Mouse (Mus musculus) neural tube, embryonic 15.5 days (tissue): ENCODE measurements around the gene Gm10401. TPM values are rescaled to one million over a fixed set of nuclear protein-coding genes. Genes with fewer than 3 reads are reported as not detected.
"Not testable (repeated sequence)": the region's sequence is repeated elsewhere in the genome, so short reads cannot be mapped to it uniquely, and the experiment has no call there.

Experiments
- ATAC-seq: fragments of 200-750 bp; cut with Nextera tagmentation; 2 replicates; pipeline ENCODE4 v1.8.0; 2017; ENCODE audit warnings: mild to moderate bottlenecking, moderate TSS enrichment, moderate library complexity; ENCODE audit not compliant: low FRiP score
- H3K27ac ChIP-seq: fragments of 300-500 bp; sonication (generic); replicated peaks from 2 replicates; pipeline ENCODE4 v1.5.1; 2015; ENCODE audit warnings: mild to moderate bottlenecking, inconsistent platforms
- H3K27me3 ChIP-seq: fragments of 300-500 bp; sonication (generic); replicated peaks from 2 replicates; pipeline ENCODE4 v1.6.1; 2015; ENCODE audit warnings: inconsistent platforms
- H3K36me3 ChIP-seq: fragments of 300-500 bp; sonication (generic); 2 replicates; pipeline ENCODE4 v1.6.1; 2015; ENCODE audit warnings: inconsistent platforms
- H3K4me1 ChIP-seq: fragments of 300-500 bp; sonication (generic); 2 replicates; pipeline ENCODE4 v1.6.1; 2015; ENCODE audit warnings: inconsistent platforms
- H3K4me2 ChIP-seq: fragments of 300-500 bp; sonication (generic); 2 replicates; pipeline ENCODE4 v1.6.1; 2015; ENCODE audit warnings: inconsistent platforms, mild to moderate bottlenecking, moderate library complexity
- H3K4me3 ChIP-seq: fragments of 300-500 bp; sonication (generic); replicated peaks from 2 replicates; pipeline ENCODE4 v1.5.1; 2015; ENCODE audit warnings: mild to moderate bottlenecking, inconsistent platforms
- H3K9ac ChIP-seq: fragments of 300-500 bp; sonication (generic); replicated peaks from 2 replicates; pipeline ENCODE4 v1.6.1; 2015; ENCODE audit warnings: mild to moderate bottlenecking, inconsistent platforms
- H3K9me3 ChIP-seq: fragments of 300-500 bp; sonication (generic); replicated peaks from 2 replicates; pipeline ENCODE4 v1.6.1; 2016; ENCODE audit warnings: inconsistent platforms
- WGBS: fragments of 180-500 bp; shearing (Covaris S2); methylation state at CpG from one replicate; pipeline ENCODE4 v1.1.7; 2015; ENCODE audit warnings: mixed read lengths; 5-methylcytosine and 5-hydroxymethylcytosine counted together
- polyA plus RNA-seq: library from polyadenylated mRNA; unstranded; fragments of >200 nt; fragmentation: Nextera tagmentation; extraction: Ambion mirVana; gene quantifications from 2 replicates; pipeline ENCODE4 v1.2.1, GENCODE M21; 2015

Gm10401 gene
- polyA plus RNA-seq, 1 experiment from 2014 or later = 36.7 TPM

DNA sequence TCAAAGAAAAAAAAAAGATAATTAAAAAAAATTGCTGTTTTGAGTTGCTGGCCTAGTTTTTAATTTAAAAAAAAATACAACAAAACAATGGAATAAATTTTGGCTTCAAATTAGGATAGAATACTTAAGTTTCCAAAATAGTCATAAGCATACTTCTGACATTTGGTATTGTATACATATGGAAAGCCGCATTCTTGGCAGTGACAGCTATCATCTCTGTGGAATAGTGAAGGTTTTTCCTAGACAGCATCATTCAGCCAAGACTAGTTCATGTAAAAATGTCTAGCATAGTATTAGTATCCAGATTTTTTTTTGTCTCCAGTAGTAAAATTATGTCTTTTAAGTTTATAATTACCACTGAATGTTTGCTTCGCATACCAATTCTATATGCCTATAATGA is 12.4 kb downstream of the Gm10401 start:
- H3K4me1 ChIP-seq = no peaks in the 10 kb centered on the region
- no peak for ATAC-seq
- H3K9ac ChIP-seq = no peak overlapping the region
- H3K4me3 ChIP-seq = no peak overlapping the region
- no peak overlapping the region for H3K27ac ChIP-seq
- peaks cover 67% of the 10 kb centered on the region for H3K36me3 ChIP-seq
- WGBS = 100% methylated on average over 2 of the region's 2 CpGs
- H3K27me3 ChIP-seq = no peaks in the 10 kb centered on the region
- H3K9me3 ChIP-seq = no peaks in the 10 kb centered on the region
- H3K4me2 ChIP-seq = no peak overlapping the region

DNA sequence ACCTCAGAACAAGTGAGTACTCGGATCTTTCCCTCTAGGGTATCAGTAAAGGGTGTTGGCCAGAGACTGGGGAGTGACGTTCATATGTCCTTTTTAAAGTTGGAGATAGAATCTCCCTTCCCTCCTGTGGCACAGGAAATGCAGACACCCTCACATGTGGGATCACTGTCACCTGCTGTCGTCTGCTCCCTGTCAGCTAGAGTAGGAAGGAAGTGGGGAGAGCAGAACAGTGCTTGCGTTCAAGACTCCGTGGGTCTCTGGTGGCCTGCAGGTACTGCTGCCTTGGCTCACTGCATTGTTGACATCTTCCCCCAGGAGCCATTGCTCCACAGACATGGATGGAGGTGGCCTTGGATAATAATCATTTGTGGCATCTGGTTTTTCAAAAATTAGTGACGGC is 14.6 kb downstream of the Gm10401 start:
- no peak overlapping the region for H3K9ac ChIP-seq
- peaks cover 48% of the 10 kb centered on the region for H3K36me3 ChIP-seq
- H3K27me3 ChIP-seq = no peaks in the 10 kb centered on the region
- no peak overlapping the region for H3K4me3 ChIP-seq
- no peaks in the 10 kb centered on the region for H3K4me1 ChIP-seq
- H3K27ac ChIP-seq = no peak overlapping the region
- no peaks in the 10 kb centered on the region for H3K9me3 ChIP-seq
- 81% methylated on average over 6 of the region's 6 CpGs for WGBS
- H3K4me2 ChIP-seq = no peak overlapping the region
- ATAC-seq = no peak

DNA sequence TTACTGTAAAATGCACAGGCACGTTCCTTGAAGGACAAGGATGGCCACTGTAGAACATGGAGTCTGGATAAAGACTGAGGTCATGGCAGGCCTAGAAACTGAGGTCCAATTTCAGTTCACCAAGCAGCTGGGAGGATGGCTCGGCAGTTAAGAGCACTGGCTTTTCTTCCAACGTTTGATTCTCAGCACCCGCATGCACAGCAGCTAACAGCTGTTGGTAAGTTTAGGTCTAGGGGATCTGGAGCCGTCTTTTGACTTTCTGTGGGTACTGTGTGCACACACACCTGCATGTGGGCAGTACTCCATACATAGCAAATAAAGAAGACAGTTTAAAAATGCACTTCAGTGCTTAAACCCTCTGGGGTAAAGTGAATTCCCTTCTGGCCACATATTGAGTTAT is 16.5 kb downstream of the Gm10401 start:
- H3K4me1 ChIP-seq = no peaks in the 10 kb centered on the region
- H3K27ac ChIP-seq = no peak overlapping the region
- H3K4me3 ChIP-seq = no peak overlapping the region
- H3K4me2 ChIP-seq = no peak overlapping the region
- no peaks in the 10 kb centered on the region for H3K27me3 ChIP-seq
- no peak for ATAC-seq
- no peaks in the 10 kb centered on the region for H3K9me3 ChIP-seq
- no peak overlapping the region for H3K9ac ChIP-seq
- peaks cover 34% of the 10 kb centered on the region for H3K36me3 ChIP-seq
- 92% methylated on average over 5 of the region's 5 CpGs for WGBS

DNA sequence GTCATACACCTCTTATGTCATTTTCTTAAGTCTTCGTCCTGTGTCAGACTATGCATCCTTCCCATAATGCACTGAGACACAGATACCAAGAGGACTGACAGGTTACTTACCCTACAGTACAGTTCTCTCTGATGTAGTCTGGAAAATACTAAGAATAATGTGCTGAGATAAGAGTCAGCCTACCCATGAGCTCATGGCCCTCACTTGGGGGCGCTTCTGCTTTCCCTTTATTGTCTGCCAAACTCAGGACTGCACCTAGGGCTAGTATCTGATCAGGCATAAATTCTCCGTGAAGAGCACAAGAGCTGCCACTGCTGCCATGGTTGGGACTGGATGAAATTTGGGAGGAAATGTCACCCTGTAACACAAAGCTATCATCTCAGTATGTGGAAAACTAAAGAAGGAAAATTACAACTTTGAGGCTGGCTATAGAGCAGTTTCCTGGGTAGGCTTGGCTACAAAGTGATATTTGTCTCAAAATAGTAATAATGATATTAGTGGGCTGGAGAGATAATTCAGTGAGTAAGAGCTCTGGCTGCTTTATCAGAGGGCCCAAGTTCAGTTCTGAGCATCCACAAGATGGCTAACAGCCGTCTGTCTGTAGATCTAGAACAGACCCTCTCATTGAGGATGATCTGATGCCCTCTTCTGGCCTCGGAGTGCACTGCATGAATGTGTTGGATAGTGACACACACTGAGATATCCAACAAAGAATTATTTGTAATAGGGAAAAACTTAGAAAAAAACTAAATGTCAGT is 21.8 kb downstream of the Gm10401 start:
- Histone ChIP-seq H3K27me3 (no peaks in the 10 kb centered on the region), H3K9me3 (no peaks in the 10 kb centered on the region), H3K9ac (no peak overlapping the region), H3K36me3 (peaks cover 16% of the 10 kb centered on the region), H3K4me3 (no peak overlapping the region), H3K27ac (no peak overlapping the region), H3K4me1 (peaks cover 7% of the 10 kb centered on the region; the same call in 1 of the 2 replicates), H3K4me2 (no peak overlapping the region)
- WGBS = 64% methylated on average over 5 of the region's 5 CpGs
- ATAC-seq = no peak

DNA sequence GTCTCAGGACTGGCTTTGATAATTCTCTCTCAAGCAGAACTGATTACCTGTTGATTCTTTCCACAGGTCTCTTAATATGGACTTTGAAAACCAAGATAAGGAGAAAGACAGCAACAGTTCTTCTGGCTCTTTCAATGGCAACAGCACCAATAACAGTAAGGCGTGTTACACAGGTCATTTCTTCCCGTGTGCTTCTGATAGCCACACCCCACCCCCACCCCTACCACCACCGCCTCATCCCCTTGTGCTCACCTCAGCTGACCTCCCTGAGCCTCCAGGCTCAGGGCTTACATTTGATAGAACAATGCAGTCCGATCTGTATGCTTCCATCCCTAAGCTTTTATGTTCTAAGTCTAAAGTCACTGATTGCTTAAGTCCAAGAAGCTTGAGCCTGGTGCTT is 23.3 kb downstream of the Gm10401 start:
- H3K9me3 ChIP-seq = no peaks in the 10 kb centered on the region
- WGBS = 78% methylated on average over 4 of the region's 4 CpGs
- peaks cover 10% of the 10 kb centered on the region; the same call in 1 of the 2 replicates for H3K4me1 ChIP-seq
- H3K27ac ChIP-seq = no peak overlapping the region
- no peak overlapping the region for H3K4me3 ChIP-seq
- H3K27me3 ChIP-seq = no peaks in the 10 kb centered on the region
- ATAC-seq = no peak
- no peak overlapping the region for H3K4me2 ChIP-seq
- H3K36me3 ChIP-seq = peaks cover 16% of the 10 kb centered on the region
- no peak overlapping the region for H3K9ac ChIP-seq

DNA sequence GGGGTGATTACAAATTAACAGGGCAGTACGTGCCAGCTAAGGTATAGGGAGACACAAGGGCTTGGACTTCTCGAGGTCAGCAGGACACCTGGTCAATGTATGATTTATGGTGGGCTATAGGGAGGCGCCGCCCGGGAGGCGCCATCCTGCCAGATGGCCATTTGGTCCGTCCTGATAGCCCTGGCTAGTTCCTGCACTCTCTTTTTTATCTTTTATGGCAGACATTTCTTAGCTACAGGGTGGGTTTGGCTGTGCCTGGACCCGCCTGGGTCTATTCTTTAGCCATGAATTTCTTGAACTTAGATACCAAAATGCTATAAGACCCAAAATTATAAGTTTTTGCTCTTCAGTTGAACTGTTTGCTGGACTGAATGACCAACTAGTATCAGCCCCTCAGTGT is 24.8 kb downstream of the Gm10401 start:
- not testable (repeated sequence) for H3K9ac ChIP-seq, H3K4me2 ChIP-seq, H3K27me3 ChIP-seq, H3K27ac ChIP-seq, H3K4me3 ChIP-seq, ATAC-seq, H3K9me3 ChIP-seq
- peaks cover 12% of the 10 kb centered on the region for H3K4me1 ChIP-seq
- WGBS = 28% methylated on average over 8 of the region's 8 CpGs
- peaks cover 16% of the 10 kb centered on the region for H3K36me3 ChIP-seq

DNA sequence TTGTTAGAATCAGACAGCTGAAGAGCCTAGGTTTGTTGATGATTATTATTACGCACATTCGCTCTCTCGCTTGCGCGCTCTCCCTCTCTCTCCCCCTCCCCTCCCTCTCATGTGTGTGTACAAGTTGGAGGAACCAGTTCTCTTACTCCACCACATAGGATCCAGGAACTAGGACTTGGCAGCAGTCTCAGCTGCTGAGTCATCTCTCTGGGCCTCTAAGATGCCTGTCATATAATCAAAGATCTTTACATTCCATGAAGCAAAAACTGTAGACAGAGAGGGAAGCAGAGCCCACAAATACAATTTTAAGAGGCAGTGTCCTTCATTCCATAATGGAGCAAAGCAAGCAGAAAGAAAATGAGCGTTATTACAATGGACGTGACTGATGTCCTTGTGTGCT is 26.0 kb downstream of the Gm10401 start:
- WGBS = 76% methylated on average over 7 of the region's 7 CpGs
- H3K9ac ChIP-seq = no peak overlapping the region
- no peak overlapping the region for H3K27ac ChIP-seq
- H3K4me1 ChIP-seq = peaks cover 12% of the 10 kb centered on the region
- H3K27me3 ChIP-seq = no peaks in the 10 kb centered on the region
- H3K9me3 ChIP-seq = no peaks in the 10 kb centered on the region
- H3K4me3 ChIP-seq = no peak overlapping the region
- ATAC-seq = no peak
- peaks cover 16% of the 10 kb centered on the region for H3K36me3 ChIP-seq
- no peak overlapping the region for H3K4me2 ChIP-seq

DNA sequence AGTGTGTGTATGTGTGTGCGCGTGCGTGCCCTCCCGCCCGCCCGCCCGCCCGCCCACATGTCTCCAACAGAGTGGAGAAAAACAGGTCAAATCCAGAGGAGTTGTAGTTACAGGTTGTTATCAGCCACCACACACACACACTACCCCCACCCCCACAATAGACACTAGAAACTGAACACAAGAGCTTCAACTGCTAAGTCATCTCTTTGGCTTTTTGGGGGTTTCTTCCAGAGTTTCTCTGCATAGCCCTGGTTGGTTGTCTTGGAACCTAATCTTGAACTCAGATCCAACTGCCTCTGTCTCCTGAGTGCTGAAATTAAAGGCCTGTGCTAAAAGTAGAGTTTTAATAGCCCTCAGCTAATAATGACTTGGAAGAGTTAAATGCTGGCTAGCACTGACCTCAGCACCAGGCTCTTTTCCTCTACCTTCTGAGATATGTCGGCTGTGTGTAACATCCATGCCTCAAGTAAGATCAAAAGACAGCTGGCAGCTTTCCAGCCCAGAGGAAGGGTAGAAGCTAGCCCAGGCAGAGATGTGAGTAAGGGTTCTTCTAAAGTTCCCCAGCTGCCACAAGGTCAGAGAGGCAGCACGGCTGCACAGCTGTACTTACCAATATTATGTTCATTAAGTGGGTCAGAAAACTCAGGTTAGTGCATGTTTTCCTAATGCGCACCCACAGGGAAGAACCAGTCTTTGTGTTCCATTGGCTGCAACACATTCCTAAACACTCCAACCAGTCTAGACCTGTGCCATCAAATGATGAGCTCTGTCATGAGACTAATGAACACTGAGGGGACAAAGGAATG is 26.8 kb downstream of the Gm10401 start:
- Histone ChIP-seq H3K9ac (no peak overlapping the region), H3K27me3 (no peaks in the 10 kb centered on the region), H3K36me3 (peaks cover 16% of the 10 kb centered on the region), H3K9me3 (no peaks in the 10 kb centered on the region), H3K27ac (no peak overlapping the region; the same call in 1 of the 2 replicates), H3K4me3 (no peak overlapping the region), H3K4me1 (peaks cover 12% of the 10 kb centered on the region), H3K4me2 (no peak overlapping the region)
- WGBS = 90% methylated on average over 11 of the region's 11 CpGs
- ATAC-seq = no peak

DNA sequence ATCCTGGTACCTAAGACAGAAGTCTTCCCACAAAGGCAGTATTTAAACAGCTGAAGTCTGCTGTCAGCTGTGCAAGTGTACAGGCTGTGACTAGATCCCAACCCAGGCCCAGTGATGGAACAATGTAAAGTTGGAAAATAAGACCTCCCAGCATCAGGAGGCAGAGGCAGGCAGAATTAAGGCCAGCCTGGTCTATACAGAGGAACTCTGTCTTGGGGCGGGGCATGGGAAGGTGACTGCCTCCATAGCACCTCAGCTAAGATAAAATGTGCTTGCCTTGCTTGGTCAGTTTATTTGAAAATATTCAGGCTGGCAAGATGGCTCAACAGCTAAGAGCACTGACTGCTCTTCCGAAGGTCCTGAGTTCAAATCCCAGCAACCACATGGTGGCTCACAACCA is 27.6 kb downstream of the Gm10401 start:
- H3K4me1 ChIP-seq = peaks cover 12% of the 10 kb centered on the region
- H3K27ac ChIP-seq = no peak overlapping the region
- WGBS = 98% methylated on average over 2 of the region's 2 CpGs
- peaks cover 7% of the 10 kb centered on the region for H3K36me3 ChIP-seq
- no peak for ATAC-seq
- no peak overlapping the region for H3K4me3 ChIP-seq
- H3K4me2 ChIP-seq = no peak overlapping the region
- H3K9ac ChIP-seq = no peak overlapping the region
- H3K9me3 ChIP-seq = no peaks in the 10 kb centered on the region
- no peaks in the 10 kb centered on the region for H3K27me3 ChIP-seq

DNA sequence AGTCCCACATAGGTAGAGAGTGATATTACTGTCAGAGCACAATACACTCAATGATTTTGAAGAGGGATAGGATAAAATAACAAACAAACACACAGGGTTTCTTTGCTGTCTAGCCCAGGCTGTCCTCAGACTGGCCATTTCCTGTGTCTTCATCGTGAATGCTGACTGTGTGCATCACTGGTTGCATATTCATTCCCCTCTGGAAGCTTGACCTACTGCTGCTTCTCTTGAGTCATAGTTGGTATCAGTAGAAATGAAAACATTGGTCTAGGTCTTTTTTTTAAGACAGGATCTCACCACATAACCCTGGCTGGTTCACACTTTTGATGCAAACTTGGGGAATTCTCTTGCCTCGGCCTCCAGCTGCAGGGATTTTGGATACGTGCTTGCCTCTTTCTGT is 28.5 kb downstream of the Gm10401 start:
- Histone ChIP-seq H3K9me3 (no peaks in the 10 kb centered on the region), H3K4me1 (peaks cover 17% of the 10 kb centered on the region), H3K9ac (no peak overlapping the region), H3K36me3 (no peaks in the 10 kb centered on the region), H3K4me3 (no peak overlapping the region), H3K27me3 (no peaks in the 10 kb centered on the region), H3K4me2 (no peak overlapping the region), H3K27ac (no peak overlapping the region)
- no peak for ATAC-seq
- 87% methylated on average over 3 of the region's 3 CpGs for WGBS

DNA sequence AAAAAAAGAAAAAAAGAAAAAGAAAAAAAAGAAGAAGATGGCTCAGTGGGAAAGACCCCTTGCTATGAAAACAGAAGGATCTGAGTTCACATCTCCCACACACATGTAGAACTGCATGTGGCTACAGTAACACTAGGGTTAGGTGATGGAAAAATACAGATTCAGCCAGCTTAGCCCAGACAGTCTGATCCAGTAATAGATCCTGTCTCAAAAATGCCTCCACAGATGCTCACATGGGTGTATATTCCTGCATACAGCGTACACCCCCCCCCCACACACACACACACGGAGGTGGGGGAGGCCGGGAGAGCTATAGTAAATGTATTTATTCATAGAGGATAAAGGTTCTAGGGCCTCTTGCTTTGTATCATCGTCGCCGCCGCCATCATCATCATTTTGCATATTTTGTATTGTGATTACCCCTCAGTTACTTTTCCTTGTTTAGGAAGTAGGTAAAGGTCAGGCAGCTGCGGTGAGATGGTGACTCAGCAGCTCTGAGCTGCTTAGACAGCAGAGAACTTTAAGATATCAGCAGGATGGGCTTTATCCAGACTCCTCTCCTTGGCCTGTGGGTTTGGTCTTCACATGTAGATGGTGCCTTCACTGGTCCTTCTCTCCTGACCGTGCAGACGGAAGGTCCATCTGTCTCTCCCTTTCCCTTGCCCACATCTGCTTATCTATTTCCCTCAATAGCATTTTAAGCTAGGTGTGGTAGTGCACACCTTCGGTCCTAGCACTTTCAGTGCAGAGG is 29.2 kb downstream of the Gm10401 start:
- Histone ChIP-seq H3K9ac (no peak overlapping the region), H3K27me3 (no peaks in the 10 kb centered on the region), H3K9me3 (no peaks in the 10 kb centered on the region), H3K4me1 (peaks cover 17% of the 10 kb centered on the region), H3K4me2 (no peak overlapping the region), H3K4me3 (no peak overlapping the region), H3K27ac (no peak overlapping the region), H3K36me3 (no peaks in the 10 kb centered on the region)
- ATAC-seq = no peak
- WGBS = 93% methylated on average over 11 of the region's 11 CpGs
